8 mouse cellular contexts compared by ENCODE assay signal in the genomic region with DNA sequence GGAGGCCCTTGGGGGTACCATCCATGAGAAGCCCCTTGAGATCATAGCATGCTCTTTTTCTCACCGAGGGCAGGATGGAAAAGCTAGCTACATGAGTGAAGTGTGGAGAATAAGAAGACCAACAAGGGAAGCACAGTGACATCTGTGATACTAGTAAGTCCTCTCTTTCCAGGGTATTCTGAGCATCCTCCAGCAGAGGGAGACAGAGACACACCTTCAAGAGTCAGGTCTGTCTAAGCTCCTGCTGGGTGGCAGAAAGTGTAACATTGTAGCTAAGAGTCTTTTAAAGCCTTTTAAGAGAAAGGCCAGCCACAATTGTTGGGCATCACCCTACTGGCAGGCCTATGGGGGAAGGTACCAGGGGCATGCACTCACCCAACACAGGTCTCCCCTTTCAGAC. TPM values are rescaled to one million over a fixed set of nuclear protein-coding genes. Genes with fewer than 3 reads are reported as not detected.
A peak's percentile ranks its signal among the peaks of the same experiment; 100 is the strongest.
DNase-seq lines count a peak whose midpoint lies in the region; TF ChIP-seq lines count a peak whose summit lies in the region.
"Had no signal": no experiment of that assay in that cellular context is flagged by ENCODE, and none has a peak within 500 bp of the region (broad histone marks: within the 10 kb centered on the region; RNA-seq: fewer than 3 reads in every experiment).

No protein-coding gene starts in this region.

- no peak overlapping the region for H3K9ac ChIP-seq in ES-E14 (ENCODE audit: insufficient read depth, low read depth, low read length, poor library complexity, severe bottlenecking)

- no peak overlapping the region for H3K4me3 ChIP-seq in ES-E14 (ENCODE audit: insufficient read depth in 1 of 2, low read depth in 1 of 2, low read length in 2 of 2, poor library complexity in 1 of 2, severe bottlenecking in 1 of 2)
- H3K4me3 ChIP-seq in bone marrow, adult 2 months (replicated peaks; ENCODE audit: control insufficient read depth, low read depth, low read length): no peak overlapping the region
- no peak overlapping the region for H3K4me3 ChIP-seq in forebrain, embryonic 10.5 days
- H3K4me3 ChIP-seq: myocyte had no signal

- no peak for TF ChIP-seq POLR2A in bone marrow, adult 2 months (IDR thresholded peaks at IDR 0.05; ENCODE audit: borderline replicate concordance, control insufficient read depth, low read depth, low read length)

- H3K9me3 ChIP-seq in ES-E14 (ENCODE audit: control insufficient read depth, insufficient read depth, low read depth, low read length): peaks cover 15% of the 10 kb centered on the region
- peaks cover 60% of the 10 kb centered on the region for H3K9me3 ChIP-seq in forebrain, embryonic 10.5 days

- no peaks in the 10 kb centered on the region for H3K36me3 ChIP-seq in ES-E14 (ENCODE audit: control insufficient read depth, insufficient read depth, low read length, poor library complexity, severe bottlenecking)
- no peaks in the 10 kb centered on the region for H3K36me3 ChIP-seq in forebrain, embryonic 10.5 days (replicated peaks)

- TF ChIP-seq CTCF in bone marrow, adult 2 months (IDR thresholded peaks at IDR 0.05; ENCODE audit: control insufficient read depth, insufficient read depth, low read length): peak; percentile 47

- in situ Hi-C loops in ES-E14 (cut with MboI; ENCODE audit: low sequenced_read_pairs in 2 of 2, unreplicated experiment in 2 of 2): no loop called here

- no peaks in the 10 kb centered on the region for H3K4me1 ChIP-seq in ES-E14 (ENCODE audit: control insufficient read depth in 2 of 2, insufficient read depth in 2 of 2, low read length in 2 of 2, poor library complexity in 1 of 2)
- no peaks in the 10 kb centered on the region for H3K4me1 ChIP-seq in bone marrow, adult 2 months (ENCODE audit: control insufficient read depth, insufficient read depth, low read length)
- no peaks in the 10 kb centered on the region for H3K4me1 ChIP-seq in forebrain, embryonic 10.5 days

- 27% methylated on average over 1 of the region's 1 CpGs for WGBS in bone marrow, adult 2 months
- 50% methylated on average over 1 of the region's 1 CpGs for WGBS in forebrain, embryonic 10.5 days

- H3K27ac ChIP-seq in ES-E14 (ENCODE audit: insufficient read depth, low read depth, low read length, poor library complexity, severe bottlenecking): no peak overlapping the region
- no peak overlapping the region for H3K27ac ChIP-seq in bone marrow, adult 2 months (ENCODE audit: control insufficient read depth, insufficient read depth, low read depth, low read length, poor library complexity)
- H3K27ac ChIP-seq in forebrain, embryonic 10.5 days: no peak overlapping the region

- H3K27me3 ChIP-seq in forebrain, embryonic 10.5 days (ENCODE audit: poor library complexity, severe bottlenecking): no peaks in the 10 kb centered on the region

- DNase-seq in layer of hippocampus, postnatal 10 days (ENCODE audit: low spot score in 2 of 2): peak; percentile 9 to 15
- DNase-seq in layer of hippocampus, adult 9-11 months: no peak
- peak; percentile 9 for DNase-seq in ES-E14 (ENCODE audit: low read depth, low spot score)
- DNase-seq in kidney, postnatal 10 days: peak; percentile 47
- peak; percentile 19 to 32 for DNase-seq in right cerebral cortex, postnatal 10 days (ENCODE audit: low spot score in 2 of 2)
- no peak for DNase-seq in forebrain, embryonic 10.5 days (ENCODE audit: extremely low spot score, low spot score)

TF ChIP-seq in ES-E14, 5 proteins besides CTCF, POLR2A, EP300 and RAD21:
- TF ChIP-seq CHD2 (IDR thresholded peaks at IDR 0.05; ENCODE audit: low read depth, low read length) (no peak), ZNF384 (IDR thresholded peaks at IDR 0.05; ENCODE audit: low read depth, low read length) (no peak), HCFC1 (IDR thresholded peaks at IDR 0.05; ENCODE audit: borderline replicate concordance, insufficient read depth, low read length) (no peak), MAFK (IDR thresholded peaks at IDR 0.05; ENCODE audit: insufficient read depth, low read depth, low read length) (no peak), ZC3H11A (IDR thresholded peaks at IDR 0.05; ENCODE audit: borderline replicate concordance, low read depth, low read length) (no peak)

RNA-seq across cellular contexts. Expression of a gene that starts 43.8 kb away (rescaled TPM):
- total RNA-seq in layer of hippocampus, postnatal 10 days (2021): 10 to 100 TPM; 33.3 to 43.0 TPM
- 18.4 and 19.9 TPM in 2 replicates for total RNA-seq in ES-E14 (2012; rRNA removed)
- polyA plus RNA-seq in bone marrow, adult 2 months (2011; ENCODE audit: insufficient read depth, insufficient read length, low replicate concordance, missing spikeins): 9.9 and 26.5 TPM in 2 replicates
- 2.9 and 3.2 TPM in 2 replicates for polyA plus RNA-seq in forebrain, embryonic 10.5 days (2016; fragmentation: Nextera tagmentation; extraction: Ambion mirVana)

Comparison
In these comparisons a context has a peak if more than half of its experiments do, and no peak if none do; other contexts are left out.
1. DNase-seq: peak in layer of hippocampus, postnatal 10 days (2 of 2), ES-E14 (single experiment), kidney, postnatal 10 days (single experiment) and right cerebral cortex, postnatal 10 days (2 of 2); none in layer of hippocampus, adult 9-11 months (single experiment) and forebrain, embryonic 10.5 days (single experiment).